Mouse (Mus musculus): ENCODE measurements around the gene Gmfg.

Gmfg gene

DNA sequence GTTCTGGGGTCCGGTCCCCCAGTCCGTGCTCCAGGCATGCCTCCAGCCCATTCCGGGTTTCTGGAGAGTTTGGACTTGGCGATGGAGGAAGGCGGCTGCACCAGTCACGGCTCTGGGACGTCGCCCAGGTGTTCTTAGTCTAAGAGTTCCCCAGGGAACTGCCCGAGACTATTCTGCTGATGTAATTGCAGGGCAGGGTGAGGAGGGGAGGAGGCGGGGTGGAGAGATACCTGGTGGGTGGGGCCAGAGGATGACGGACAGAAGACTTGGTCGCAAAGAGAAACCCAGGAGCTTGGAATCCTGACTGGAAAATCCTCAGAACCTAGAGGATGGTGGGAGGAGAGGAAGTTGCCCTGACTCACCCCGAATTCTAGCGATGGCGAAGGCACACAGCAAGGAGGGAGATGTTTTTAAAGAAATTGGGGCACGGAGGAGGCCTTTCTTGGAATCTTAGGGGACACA lies 50.8 kb downstream of the Gmfg start:
- peak; percentile 36 to 42 for DNase-seq

DNA sequence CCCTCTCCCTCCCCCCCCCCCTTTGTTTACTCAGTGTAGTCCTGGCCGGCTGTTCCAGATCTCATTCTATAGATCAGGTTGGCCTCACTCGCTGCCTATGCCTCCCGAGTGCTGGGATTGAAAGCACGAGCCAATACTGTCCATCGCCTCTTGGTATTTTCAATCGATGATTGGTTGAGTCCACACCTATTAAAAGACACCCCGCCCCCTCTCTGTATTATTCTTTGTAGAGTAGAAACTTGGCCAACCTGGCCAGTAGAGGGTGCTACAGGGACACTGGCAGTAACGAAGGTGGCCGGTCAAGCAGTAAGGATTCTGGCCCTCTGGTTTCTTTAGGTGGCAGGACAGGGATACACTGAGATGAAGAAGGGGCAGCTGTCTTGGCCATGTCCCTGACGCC lies 53.2 kb downstream of the Gmfg start:
- DNase-seq: peak; percentile 49 to 76

- DNase-seq: no peak
Measured at GRCm38 (mm10) chr7:28490903-28491302, 53.7 kb downstream of the Gmfg start.

DNA sequence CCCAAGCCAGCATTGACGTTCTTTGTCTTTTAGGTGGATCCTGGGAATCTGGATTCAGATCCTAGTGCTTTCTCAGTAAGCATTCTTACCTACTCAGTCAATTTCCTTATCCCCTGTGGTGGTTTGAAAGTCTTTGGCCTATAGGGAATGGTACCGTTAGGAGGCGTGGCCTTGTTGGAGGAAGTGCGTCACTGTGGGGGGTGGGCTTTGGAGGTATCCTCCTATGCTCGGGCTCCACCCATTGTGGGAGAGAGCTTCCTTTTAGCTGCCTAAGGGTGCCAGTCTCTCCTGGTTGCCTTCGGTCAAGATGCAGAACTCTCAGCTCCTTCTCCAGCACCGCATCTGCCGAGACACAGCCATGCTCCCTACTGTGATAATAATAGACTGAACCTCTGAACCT lies 55.1 kb downstream of the Gmfg start:
- no peak for DNase-seq

- no peak for DNase-seq
Measured at GRCm38 (mm10) chr7:28495426-28495825, 58.2 kb downstream of the Gmfg start.
